Mouse (Mus musculus) layer of hippocampus, adult 2 months (tissue): ENCODE measurements around the gene Rex2. TPM values are rescaled to one million over a fixed set of nuclear protein-coding genes. Genes with fewer than 3 reads are reported as not detected.
A peak's percentile ranks its signal among the peaks of the same experiment; 100 is the strongest.
"Not testable (repeated sequence)": the region's sequence is repeated elsewhere in the genome, so short reads cannot be mapped to it uniquely, and the experiment has no call there.

ENCODE experiments used
- DNase-seq, 2 experiments: peaks; one replicate each; pipeline ENCODE4 v3.0.0; 2022; ENCODE audit warnings: low spot score in 2 of 2
- H3K27ac ChIP-seq: fragments of 200-600 bp; 2 replicates; pipeline ENCODE4 v1.8.1; 2022
- H3K4me3 ChIP-seq: fragments of 200-600 bp; 2 replicates; pipeline ENCODE4 v1.8.1; 2022; ENCODE audit warnings: mild to moderate bottlenecking
- CTCF ChIP-seq: fragments of 200-600 bp; conservative IDR thresholded peaks from 2 replicates; pipeline ENCODE4 v1.8.1; 2022; ENCODE audit warnings: antibody characterized with exemption, mild to moderate bottlenecking, moderate library complexity
- long read RNA-seq, 2 experiments: library from polyadenylated mRNA; stranded (forward); transcript quantifications; one replicate each; pipeline ENCODE4 v2.0.0; 2021; ENCODE audit warnings: borderline mapping rate in 2 of 2
- total RNA-seq, 2 experiments: library from RNA; stranded (reverse); gene quantifications; 2 replicates each; pipeline ENCODE4 v1.2.3; 2021

The Rex2 gene
- total RNA-seq: not detected
- long read RNA-seq, experiment 1: 0 reads
- long read RNA-seq, experiment 2: 0 reads

GRCm38 (mm10) chr4:147021550-147021949 lies at the start of gene Rex2:
Gene Rex2 (plus strand): TSS chr4:147021850.
- H3K4me3 ChIP-seq, DNase-seq, H3K27ac ChIP-seq: not testable (repeated sequence)

- not testable (repeated sequence) for H3K4me3 ChIP-seq, DNase-seq, H3K27ac ChIP-seq
Observed at GRCm38 (mm10) chr4:146976581-146976980, 45.1 kb upstream of the Rex2 start.

DNA sequence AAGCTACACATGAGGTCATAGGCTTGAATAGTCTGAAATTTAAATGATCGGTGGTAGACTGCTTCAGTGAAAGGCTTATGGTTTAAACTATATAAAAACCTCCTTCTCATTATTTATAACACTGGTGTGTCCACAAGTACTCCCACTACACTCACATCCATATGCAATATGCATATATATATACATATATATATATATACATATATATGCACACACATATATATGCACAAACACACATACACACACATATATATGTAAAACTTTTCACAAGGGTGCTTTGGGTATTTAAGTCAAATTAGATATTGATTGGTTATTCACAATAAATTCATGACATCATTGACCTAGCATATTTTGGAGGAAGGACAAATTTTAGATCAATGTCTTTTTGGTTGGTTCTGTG lies 3.2 kb upstream of the Rex2 start:
- H3K4me3 ChIP-seq, DNase-seq, H3K27ac ChIP-seq: not testable (repeated sequence)

- DNase-seq: peak in 1 of 2 experiments; percentile 7
- H3K4me3 ChIP-seq, H3K27ac ChIP-seq: not testable (repeated sequence)
Observed at GRCm38 (mm10) chr4:147026374-147026773, 4.7 kb downstream of the Rex2 start.

GRCm38 (mm10) chr4:147031308-147032036 lies 9.8 kb downstream of the Rex2 start:
- H3K4me3 ChIP-seq, H3K27ac ChIP-seq, DNase-seq: not testable (repeated sequence)

DNA sequence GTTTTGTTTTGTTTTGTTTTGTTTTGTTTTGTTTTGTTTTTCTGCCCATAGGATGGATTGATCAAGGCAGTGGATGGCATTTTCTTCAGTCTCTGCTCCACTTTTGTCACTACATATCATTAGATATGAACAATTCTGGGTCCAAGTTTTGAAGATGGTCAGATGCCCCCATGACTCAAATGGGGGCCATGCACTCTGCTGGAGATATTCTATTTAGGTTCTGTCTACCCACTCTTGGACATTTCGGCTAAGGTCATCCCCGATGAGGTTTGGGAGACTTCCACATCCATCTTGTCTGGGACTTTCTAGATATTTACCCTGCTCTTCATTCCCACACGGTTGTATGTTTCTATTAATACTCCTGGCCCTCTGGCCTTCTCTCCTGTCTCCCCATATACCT lies 42.1 kb downstream of the Rex2 start:
- not testable (repeated sequence) for DNase-seq, H3K27ac ChIP-seq, H3K4me3 ChIP-seq

GRCm38 (mm10) chr4:147065861-147066260 lies 44.2 kb downstream of the Rex2 start:
- H3K4me3 ChIP-seq, DNase-seq, H3K27ac ChIP-seq: not testable (repeated sequence)

DNA sequence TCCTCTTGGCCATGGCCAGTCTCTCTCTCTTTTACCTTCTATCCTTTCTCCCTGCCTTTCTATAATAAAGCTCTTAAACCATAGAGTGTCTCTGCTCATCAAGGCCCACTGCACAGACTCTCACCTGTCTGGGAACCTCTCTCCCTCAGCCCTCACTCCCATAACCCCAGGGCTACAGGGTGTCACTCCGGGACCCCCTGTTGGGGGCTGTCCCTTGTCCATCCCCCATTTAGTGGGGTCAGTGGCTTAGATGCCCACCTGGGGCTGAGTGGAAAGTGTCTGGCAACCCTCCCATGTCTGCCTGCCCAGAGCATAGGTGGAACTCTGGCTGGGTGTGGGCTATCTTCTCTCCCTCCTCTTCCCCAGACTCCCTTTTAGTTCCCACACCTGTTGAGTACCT lies 44.7 kb downstream of the Rex2 start:
- H3K27ac ChIP-seq, H3K4me3 ChIP-seq, DNase-seq: not testable (repeated sequence)

DNA sequence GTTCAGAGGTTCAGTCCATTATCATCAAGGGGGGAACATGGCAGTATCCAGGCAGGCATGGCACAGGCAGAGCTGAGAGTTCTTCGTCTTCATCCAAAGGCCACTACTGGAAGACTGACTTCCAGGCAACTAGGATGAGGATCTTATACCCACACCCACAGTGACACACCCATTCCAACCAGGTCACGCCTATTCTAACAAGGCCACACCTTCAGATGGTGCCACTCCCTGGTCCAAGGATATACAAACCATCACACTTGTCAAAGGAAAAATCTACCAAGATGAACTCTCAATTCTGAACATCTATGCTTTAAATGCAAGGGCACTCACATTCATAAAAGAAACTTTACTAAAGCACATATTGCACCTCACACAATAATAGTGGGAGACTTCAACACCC lies 74.0 kb downstream of the Rex2 start:
- not testable (repeated sequence) for DNase-seq

GRCm38 (mm10) chr4:147101666-147102626 lies 80.3 kb downstream of the Rex2 start:
- H3K27ac ChIP-seq: not testable (repeated sequence)
- peak overlapping the region; percentile 40 for H3K4me3 ChIP-seq
- DNase-seq: peak in 1 of 2 experiments; percentile 31

More for the DNA sequence above, 74.0 kb downstream of the Rex2 start:
- H3K4me3 ChIP-seq, H3K27ac ChIP-seq: not testable (repeated sequence)

- not testable (repeated sequence) for H3K4me3 ChIP-seq, DNase-seq, H3K27ac ChIP-seq
- peak; percentile 55 for TF ChIP-seq CTCF
Observed at GRCm38 (mm10) chr4:147103814-147104213, 82.2 kb downstream of the Rex2 start.

Other genes with a start within 250 kb of the Rex2 start
- not detected for gene Gm21411, start 112.3 kb upstream of the Rex2 start, total RNA-seq
- not detected for gene Zfp989, start 49.9 kb upstream of the Rex2 start, total RNA-seq
- 1 to 10 TPM; 5.4 to 8.8 TPM for gene Zfp991, start 110.2 kb downstream of the Rex2 start, total RNA-seq